Mouse (Mus musculus) bone marrow, adult 2 months (tissue): Measurements from ENCODE around the gene Sp2.

Source experiments
- CTCF ChIP-seq: fragments of 200-500 bp; IDR thresholded peaks from 2 replicates; pipeline ENCODE4 v1.5.1; 2011; ENCODE audit warnings: low read length, control low read depth; ENCODE audit not compliant: control insufficient read depth, insufficient read depth
- POLR2A ChIP-seq: fragments of 200-500 bp; IDR thresholded peaks from 2 replicates; pipeline ENCODE4 v1.6.1; 2011; ENCODE audit warnings: low read depth, mild to moderate bottlenecking, control low read depth, low read length, borderline replicate concordance; ENCODE audit not compliant: control insufficient read depth

GRCm38 (mm10) chr11:96975511-96976378, 7.0 kb downstream of the Sp2 start:
- TF ChIP-seq CTCF, result no peak
- no peak for TF ChIP-seq POLR2A
